Comparison of ENCODE assay signal across 8 mouse cellular contexts in genomic region chr5:137076191-137076930, GRCm38 (mm10). TPM values are rescaled to one million over a fixed set of nuclear protein-coding genes. Genes with fewer than 3 reads are reported as not detected.
DNase-seq lines count a peak whose midpoint lies in the region; ATAC-seq lines count a peak whose summit lies in the region.

No protein-coding gene starts in this region.

- WGBS in forebrain, embryonic 10.5 days = 53% methylated on average over 12 of the region's 12 CpGs
- 53% methylated on average over 11 of the region's 12 CpGs for WGBS in forebrain, embryonic 12.5 days
- WGBS in limb, embryonic 15.5 days = 43% methylated on average over 12 of the region's 12 CpGs

- H3K27me3 ChIP-seq in forebrain, embryonic 10.5 days (ENCODE audit: poor library complexity, severe bottlenecking) = no peaks in the 10 kb centered on the region
- H3K27me3 ChIP-seq in forebrain, embryonic 12.5 days = 0 out of 2 replicates have a peak, but pooled peaks cover 7% of the 10 kb centered on the region
- no peaks in the 10 kb centered on the region for H3K27me3 ChIP-seq in limb, embryonic 15.5 days
- H3K27me3 ChIP-seq in splenic B cell, adult 2 months (ENCODE audit: control insufficient read depth, insufficient read depth, low read length, poor library complexity, severe bottlenecking) = no peaks in the 10 kb centered on the region; the same call in 1 of the 2 replicates

- no peak overlapping the region for H3K9ac ChIP-seq in forebrain, embryonic 12.5 days
- H3K9ac ChIP-seq in limb, embryonic 15.5 days = no peak overlapping the region

- H3K4me1 ChIP-seq in forebrain, embryonic 10.5 days = peaks cover 42% of the 10 kb centered on the region
- peaks cover 6% of the 10 kb centered on the region for H3K4me1 ChIP-seq in forebrain, embryonic 12.5 days
- H3K4me1 ChIP-seq in limb, embryonic 15.5 days = peaks cover 21% of the 10 kb centered on the region

- no peaks in the 10 kb centered on the region for H3K36me3 ChIP-seq in forebrain, embryonic 10.5 days (replicated peaks)
- no peaks in the 10 kb centered on the region for H3K36me3 ChIP-seq in forebrain, embryonic 12.5 days (replicated peaks)
- H3K36me3 ChIP-seq in limb, embryonic 15.5 days = no peaks in the 10 kb centered on the region
- no peaks in the 10 kb centered on the region for H3K36me3 ChIP-seq in splenic B cell, adult 2 months (ENCODE audit: control insufficient read depth, insufficient read depth, low read length, poor library complexity, severe bottlenecking)

- DNase-seq in forebrain, embryonic 10.5 days (ENCODE audit: extremely low spot score, low spot score) = no peak
- DNase-seq in adipocyte (ENCODE audit: low spot score) = peak; percentile 93
- peak; percentile 77 for DNase-seq in heart, adult 8-10 months (ENCODE audit: low spot score)
- peak; percentile 41 for DNase-seq in splenic B cell, adult 2 months (ENCODE audit: low read depth, low spot score)
- DNase-seq in thymus, postnatal 25 days = no peak
- DNase-seq in left cerebral cortex, adult 9 months (ENCODE audit: low spot score in 2 of 2) = no peak

- peak overlapping the region; percentile 44; the same call in 1 of the 2 replicates for H3K27ac ChIP-seq in forebrain, embryonic 10.5 days
- H3K27ac ChIP-seq in forebrain, embryonic 12.5 days = no peak overlapping the region
- H3K27ac ChIP-seq in limb, embryonic 15.5 days = peak overlapping the region; percentile 47; the same call in 1 of the 2 replicates

- no peak overlapping the region for H3K4me3 ChIP-seq in forebrain, embryonic 10.5 days
- H3K4me3 ChIP-seq in forebrain, embryonic 12.5 days (replicated peaks) = no peak overlapping the region
- H3K4me3 ChIP-seq in limb, embryonic 15.5 days = no peak overlapping the region

- no peak overlapping the region for H3K4me2 ChIP-seq in forebrain, embryonic 12.5 days
- no peak overlapping the region for H3K4me2 ChIP-seq in limb, embryonic 15.5 days

- H3K9me3 ChIP-seq in forebrain, embryonic 10.5 days = no peaks in the 10 kb centered on the region
- H3K9me3 ChIP-seq in forebrain, embryonic 12.5 days = no peaks in the 10 kb centered on the region
- no peaks in the 10 kb centered on the region for H3K9me3 ChIP-seq in limb, embryonic 15.5 days

- ATAC-seq in forebrain, embryonic 12.5 days (ENCODE audit: low FRiP score) = no peak
- no peak for ATAC-seq in limb, embryonic 15.5 days (ENCODE audit: insufficient number of reproducible peaks, low FRiP score, low TSS enrichment, low read depth)

RNA-seq across cellular contexts. Expression of gene Serpine1, which starts 4.3 kb away (rescaled TPM):
- polyA plus RNA-seq in forebrain, embryonic 10.5 days (2016; fragmentation: Nextera tagmentation; extraction: Ambion mirVana) = 0.10 and 0.17 TPM in 2 replicates
- 0.11 and 0.35 TPM in 2 replicates for polyA plus RNA-seq in forebrain, embryonic 12.5 days (2016; fragmentation: Nextera tagmentation; extraction: Ambion mirVana)
- 10 to 100 TPM; 33.2 to 59.2 (median 47.4) TPM for total RNA-seq in heart, adult 8-10 months (2022)
- polyA plus RNA-seq in limb, embryonic 15.5 days (2015; fragmentation: Nextera tagmentation; extraction: Ambion mirVana) = 0.52 and 0.65 TPM in 2 replicates

RNA-seq across cellular contexts. Expression of gene Ap1s1, which starts 30.4 kb away (rescaled TPM):
- polyA plus RNA-seq in forebrain, embryonic 10.5 days (2016; fragmentation: Nextera tagmentation; extraction: Ambion mirVana) = 195 and 198 TPM in 2 replicates
- polyA plus RNA-seq in forebrain, embryonic 12.5 days (2016; fragmentation: Nextera tagmentation; extraction: Ambion mirVana) = 209 and 221 TPM in 2 replicates
- 10 to 100 TPM; 30.2 to 40.5 (median 38.2) TPM for total RNA-seq in heart, adult 8-10 months (2022)
- polyA plus RNA-seq in limb, embryonic 15.5 days (2015; fragmentation: Nextera tagmentation; extraction: Ambion mirVana) = 161 and 178 TPM in 2 replicates

RNA-seq across cellular contexts. Expression of gene Trim56, which starts 39.6 kb away (rescaled TPM):
- 4.6 and 5.0 TPM in 2 replicates for polyA plus RNA-seq in forebrain, embryonic 10.5 days (2016; fragmentation: Nextera tagmentation; extraction: Ambion mirVana)
- polyA plus RNA-seq in forebrain, embryonic 12.5 days (2016; fragmentation: Nextera tagmentation; extraction: Ambion mirVana) = 5.6 and 6.8 TPM in 2 replicates
- total RNA-seq in heart, adult 8-10 months (2022) = 10 to 100 TPM; 20.2 to 22.1 (median 21.5) TPM
- polyA plus RNA-seq in limb, embryonic 15.5 days (2015; fragmentation: Nextera tagmentation; extraction: Ambion mirVana) = 7.6 and 8.8 TPM in 2 replicates

RNA-seq across cellular contexts. Expression of gene Vgf, which starts 50.2 kb away (rescaled TPM):
- 0.35 TPM in 1 of 2 replicates, not detected in the other for polyA plus RNA-seq in forebrain, embryonic 10.5 days (2016; fragmentation: Nextera tagmentation; extraction: Ambion mirVana)
- polyA plus RNA-seq in forebrain, embryonic 12.5 days (2016; fragmentation: Nextera tagmentation; extraction: Ambion mirVana) = 0.68 and 0.92 TPM in 2 replicates
- total RNA-seq in heart, adult 8-10 months (2022) = not detected
- polyA plus RNA-seq in limb, embryonic 15.5 days (2015; fragmentation: Nextera tagmentation; extraction: Ambion mirVana) = 0.06 and 0.09 TPM in 2 replicates

Comparison
In these comparisons a context has a peak if more than half of its experiments do, and no peak if none do; other contexts are left out.
1. DNase-seq: peak in adipocyte (single experiment), heart, adult 8-10 months (single experiment) and splenic B cell, adult 2 months (single experiment); none in forebrain, embryonic 10.5 days (single experiment), thymus, postnatal 25 days (single experiment) and left cerebral cortex, adult 9 months (0 of 2).